Mouse (Mus musculus): ENCODE measurements around the gene C1galt1c1. TPM values are rescaled to one million over a fixed set of nuclear protein-coding genes. Genes with fewer than 3 reads are reported as not detected.

C1galt1c1 gene
- polyA plus RNA-seq (2012; rRNA removed), result 2.3 and 3.2 TPM in 2 replicates

DNA sequence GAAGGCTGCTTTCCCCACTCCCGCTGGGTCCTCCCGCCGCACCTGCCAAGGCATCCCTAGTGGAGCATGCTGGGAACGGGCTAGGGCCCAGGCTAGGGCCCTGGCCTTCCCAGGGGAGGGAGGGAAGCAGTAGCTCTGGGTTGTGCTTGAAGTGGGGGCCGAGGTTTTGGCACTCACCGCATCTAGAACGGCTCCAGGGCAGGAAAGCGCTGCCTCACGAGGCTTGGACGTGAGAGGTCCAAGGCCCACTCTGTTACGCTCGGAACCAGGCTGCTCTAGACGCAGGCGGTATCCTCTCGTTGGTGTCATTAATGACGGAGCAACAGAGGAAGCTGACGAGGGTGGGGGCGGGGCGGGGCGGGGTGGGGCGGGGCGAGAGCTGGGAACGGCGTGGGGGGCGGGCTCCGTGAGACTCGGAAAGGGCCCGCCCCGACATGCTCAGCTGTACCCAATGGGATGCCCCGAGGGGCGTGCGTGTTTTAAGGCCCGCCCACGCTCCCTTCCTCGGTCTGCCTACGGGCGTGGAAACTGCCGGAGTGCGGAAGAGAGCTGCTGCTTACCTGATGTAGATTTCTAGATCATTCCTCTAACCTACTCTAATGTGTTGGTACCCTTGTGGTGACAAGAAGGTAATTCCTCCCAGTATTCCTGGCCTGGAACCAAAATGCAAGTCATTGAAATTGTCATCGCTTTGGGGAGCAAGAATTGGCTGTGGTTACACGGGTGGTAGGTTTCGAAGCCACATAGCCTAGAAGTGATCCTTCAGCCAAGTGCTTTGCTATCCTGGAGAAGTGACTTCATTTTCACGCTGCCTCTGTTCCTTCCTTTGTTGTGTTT is at the start of gene C1galt1c1:
Gene C1galt1c1, minus strand, starts transcription at position 287 of the 837 bp plus-strand sequence.
- TF ChIP-seq POLR2A (IDR thresholded peaks at IDR 0.05; ENCODE audit: low read depth, low read length), result peak; percentile 26; the same call in 1 of the 2 replicates
- TF ChIP-seq CTCF (IDR thresholded peaks at IDR 0.05; ENCODE audit: extremely low read depth, insufficient read length, insufficient replicate concordance, low read depth, low read length), result no peak
- whole genome bisulfite sequencing, result 6% methylated on average over 37 of the region's 43 CpGs
- peaks cover 2% of the 10 kb centered on the region; the same call in 1 of the 2 replicates for H3K36me3 ChIP-seq (ENCODE audit: control insufficient read depth, insufficient read depth, low read length)
- H3K27ac ChIP-seq (ENCODE audit: insufficient read depth, low read depth, low read length), result peak within 1 kb of the TSS; percentile 97
- 0 out of 2 replicates have a peak, but pooled peaks cover 2% of the 10 kb centered on the region for H3K4me1 ChIP-seq (ENCODE audit: control insufficient read depth, insufficient read depth, insufficient read length, low read length)
- H3K4me3 ChIP-seq (ENCODE audit: low read depth, low read length), result peak within 1 kb of the TSS; percentile 99
- H3K27me3 ChIP-seq (ENCODE audit: control insufficient read depth, insufficient read depth, low read length), result no peaks in the 10 kb centered on the region

DNA sequence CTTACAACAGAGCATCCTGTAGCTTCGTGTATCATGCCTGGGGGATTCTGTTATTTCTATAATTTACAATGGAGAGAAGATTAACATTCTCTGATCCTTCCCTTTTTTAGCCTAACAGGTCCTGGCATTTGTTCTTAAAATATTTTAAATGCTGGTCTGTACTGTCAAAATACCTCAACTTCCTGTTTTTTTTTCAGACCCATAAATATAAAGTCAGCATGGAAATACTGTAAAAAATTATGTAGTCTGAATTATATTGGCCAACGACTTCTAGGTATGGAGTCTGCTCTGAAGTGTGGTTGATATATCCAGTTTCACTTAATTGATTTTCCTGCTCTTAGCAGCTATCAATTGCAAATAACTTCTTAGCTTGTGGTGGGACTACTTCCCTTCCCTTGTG is 47.1 kb upstream of the C1galt1c1 start:
- 50% methylated on average over 2 of the region's 2 CpGs for WGBS
- Histone ChIP-seq H3K4me1 (ENCODE audit: control insufficient read depth, insufficient read depth, insufficient read length, low read length) (no peaks in the 10 kb centered on the region), H3K27ac (ENCODE audit: insufficient read depth, low read depth, low read length) (no peak overlapping the region), H3K4me3 (ENCODE audit: low read depth, low read length) (no peak overlapping the region), H3K27me3 (ENCODE audit: control insufficient read depth, insufficient read depth, low read length) (no peaks in the 10 kb centered on the region), H3K36me3 (ENCODE audit: control insufficient read depth, insufficient read depth, low read length) (no peaks in the 10 kb centered on the region)
- TF ChIP-seq POLR2A (IDR thresholded peaks at IDR 0.05; ENCODE audit: low read depth, low read length) (no peak), CTCF (IDR thresholded peaks at IDR 0.05; ENCODE audit: extremely low read depth, insufficient read length, insufficient replicate concordance, low read depth, low read length) (no peak)

DNA sequence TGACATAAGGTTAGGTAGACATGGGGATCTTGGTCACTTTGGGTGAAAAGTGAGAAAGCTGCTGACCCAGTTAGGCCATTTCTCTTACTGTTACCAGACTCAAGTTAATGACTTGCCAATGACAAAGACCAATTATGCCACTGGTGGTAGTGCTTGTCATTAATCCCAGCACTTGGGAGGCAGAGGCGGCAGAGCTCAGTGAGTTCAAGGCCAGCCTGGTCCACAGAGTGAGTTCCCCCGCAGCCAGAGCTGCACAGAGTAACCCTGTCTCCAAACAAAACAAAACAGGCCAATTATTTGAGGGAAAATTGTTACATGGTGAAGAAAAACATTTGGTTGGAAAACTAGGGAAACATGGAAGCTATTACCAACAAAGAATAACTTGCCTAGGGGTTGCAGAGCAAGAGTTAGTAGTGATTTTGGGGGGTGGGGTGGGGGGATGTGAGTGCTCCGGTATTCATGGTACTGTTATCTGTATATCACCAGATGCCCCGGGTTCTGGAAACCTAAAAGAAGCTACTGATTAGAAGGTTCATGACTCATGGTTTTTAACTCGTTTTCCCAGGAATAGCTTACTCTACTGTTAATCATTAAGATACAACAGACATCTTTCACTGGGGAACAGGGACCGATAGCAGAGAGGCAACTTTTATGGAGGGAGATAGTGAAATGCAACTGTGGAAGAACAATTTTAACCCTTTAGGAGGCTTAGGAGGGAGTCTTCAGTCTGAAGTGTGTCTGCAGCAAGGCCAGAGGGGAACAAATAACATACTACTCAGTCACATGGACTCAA is 34.4 kb upstream of the C1galt1c1 start:
- WGBS, result 38% methylated on average over 6 of the region's 6 CpGs
- no peak overlapping the region for H3K27ac ChIP-seq (ENCODE audit: insufficient read depth, low read depth, low read length)
- TF ChIP-seq CTCF (IDR thresholded peaks at IDR 0.05; ENCODE audit: extremely low read depth, insufficient read length, insufficient replicate concordance, low read depth, low read length) (no peak), POLR2A (IDR thresholded peaks at IDR 0.05; ENCODE audit: low read depth, low read length) (no peak)
- no peak overlapping the region for H3K4me3 ChIP-seq (ENCODE audit: low read depth, low read length)
- no peaks in the 10 kb centered on the region for H3K4me1 ChIP-seq (ENCODE audit: control insufficient read depth, insufficient read depth, insufficient read length, low read length)
- H3K27me3 ChIP-seq (ENCODE audit: control insufficient read depth, insufficient read depth, low read length), result no peaks in the 10 kb centered on the region
- no peaks in the 10 kb centered on the region for H3K36me3 ChIP-seq (ENCODE audit: control insufficient read depth, insufficient read depth, low read length)

DNA sequence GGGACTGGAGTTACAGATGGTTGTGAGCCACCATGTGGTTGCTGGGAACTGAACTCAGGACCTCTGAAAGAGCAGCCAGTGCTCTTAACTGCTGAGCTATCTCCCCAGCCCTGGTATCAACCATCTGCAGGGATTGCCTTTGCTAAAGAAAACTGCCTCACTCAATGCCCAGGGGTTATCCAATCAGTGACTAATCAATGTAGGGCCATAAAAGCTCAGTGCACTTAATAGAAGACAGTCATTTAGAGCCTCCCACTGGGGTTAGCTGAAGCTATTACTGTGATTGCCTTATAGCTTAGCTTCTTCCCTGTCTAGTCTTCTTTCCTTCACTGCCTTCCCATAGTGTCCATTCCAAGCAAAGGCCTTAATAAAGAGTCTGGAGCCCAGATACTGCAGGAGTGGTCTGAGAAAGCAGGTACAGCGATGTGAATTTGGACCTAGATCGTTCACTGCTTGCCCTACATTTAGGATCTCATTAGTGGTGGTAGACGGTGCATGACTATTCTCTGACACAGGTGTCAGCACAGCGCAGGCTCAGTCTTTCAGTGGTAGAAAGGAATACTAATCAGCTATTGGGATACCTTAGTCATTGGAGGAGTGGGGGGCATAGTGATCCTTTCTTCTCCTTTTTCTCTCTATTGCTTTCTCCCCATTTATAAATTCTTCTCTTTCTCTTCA is 21.5 kb upstream of the C1galt1c1 start:
- Histone ChIP-seq H3K27me3 (ENCODE audit: control insufficient read depth, insufficient read depth, low read length) (no peaks in the 10 kb centered on the region), H3K27ac (ENCODE audit: insufficient read depth, low read depth, low read length) (no peak overlapping the region), H3K4me3 (ENCODE audit: low read depth, low read length) (no peak overlapping the region), H3K4me1 (ENCODE audit: control insufficient read depth, insufficient read depth, insufficient read length, low read length) (no peaks in the 10 kb centered on the region), H3K36me3 (ENCODE audit: control insufficient read depth, insufficient read depth, low read length) (no peaks in the 10 kb centered on the region)
- TF ChIP-seq CTCF (IDR thresholded peaks at IDR 0.05; ENCODE audit: extremely low read depth, insufficient read length, insufficient replicate concordance, low read depth, low read length) (no peak), POLR2A (IDR thresholded peaks at IDR 0.05; ENCODE audit: low read depth, low read length) (no peak)
- WGBS, result 72% methylated on average over 4 of the region's 4 CpGs

DNA sequence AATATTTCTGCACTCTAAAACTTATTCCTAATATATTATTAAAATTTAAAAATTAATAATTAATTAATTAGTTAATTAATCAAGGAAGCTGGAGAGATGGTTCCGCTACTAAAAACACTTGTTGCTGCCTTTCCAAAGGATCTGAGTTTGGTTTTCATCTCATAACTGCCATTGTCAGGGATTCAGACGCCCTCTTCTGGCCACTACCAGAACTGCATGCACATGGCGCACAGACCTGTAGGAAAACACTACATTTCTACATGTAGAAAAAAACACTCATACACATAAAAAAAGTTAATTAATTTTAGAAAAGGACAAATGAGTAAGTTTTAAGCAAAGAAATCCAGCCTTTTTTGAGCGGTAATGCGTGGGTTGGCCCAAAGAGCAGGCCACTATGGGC is 19.8 kb upstream of the C1galt1c1 start:
- Histone ChIP-seq H3K4me3 (ENCODE audit: low read depth, low read length) (no peak overlapping the region), H3K36me3 (ENCODE audit: control insufficient read depth, insufficient read depth, low read length) (no peaks in the 10 kb centered on the region), H3K27ac (ENCODE audit: insufficient read depth, low read depth, low read length) (no peak overlapping the region), H3K4me1 (ENCODE audit: control insufficient read depth, insufficient read depth, insufficient read length, low read length) (no peaks in the 10 kb centered on the region), H3K27me3 (ENCODE audit: control insufficient read depth, insufficient read depth, low read length) (no peaks in the 10 kb centered on the region)
- 84% methylated on average over 5 of the region's 5 CpGs for WGBS
- no peak for TF ChIP-seq POLR2A (IDR thresholded peaks at IDR 0.05; ENCODE audit: low read depth, low read length)
- TF ChIP-seq CTCF (IDR thresholded peaks at IDR 0.05; ENCODE audit: extremely low read depth, insufficient read length, insufficient replicate concordance, low read depth, low read length), result peak; percentile 33; the same call in 1 of the 2 replicates

DNA sequence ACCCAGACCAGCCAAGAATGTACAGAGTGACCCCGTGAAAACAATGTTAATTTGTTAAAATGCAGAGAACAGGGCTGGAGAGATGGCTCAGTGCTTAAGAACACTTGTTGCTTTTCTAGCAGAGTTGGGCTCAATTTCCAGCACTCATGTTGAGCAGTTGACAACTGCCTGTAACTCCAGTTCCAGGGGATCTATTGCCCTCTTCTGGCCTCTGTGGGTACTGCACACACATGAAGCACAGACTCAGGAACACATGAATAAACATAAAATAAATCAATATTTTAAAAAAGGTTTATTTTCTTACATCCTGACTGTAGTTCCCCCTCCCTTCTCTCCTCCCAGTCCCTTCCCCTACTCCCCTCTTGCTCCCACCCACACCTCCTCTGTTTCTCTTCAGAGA is 18.3 kb upstream of the C1galt1c1 start:
- no peak for TF ChIP-seq POLR2A (IDR thresholded peaks at IDR 0.05; ENCODE audit: low read depth, low read length)
- TF ChIP-seq CTCF (IDR thresholded peaks at IDR 0.05; ENCODE audit: extremely low read depth, insufficient read length, insufficient replicate concordance, low read depth, low read length), result no peak
- Histone ChIP-seq H3K27ac (ENCODE audit: insufficient read depth, low read depth, low read length) (no peak overlapping the region), H3K27me3 (ENCODE audit: control insufficient read depth, insufficient read depth, low read length) (no peaks in the 10 kb centered on the region), H3K4me1 (ENCODE audit: control insufficient read depth, insufficient read depth, insufficient read length, low read length) (no peaks in the 10 kb centered on the region), H3K36me3 (ENCODE audit: control insufficient read depth, insufficient read depth, low read length) (no peaks in the 10 kb centered on the region), H3K4me3 (ENCODE audit: low read depth, low read length) (no peak overlapping the region)
- WGBS, result 83% methylated on average over 1 of the region's 1 CpGs
